Mouse (Mus musculus) MN1 (cell line): ENCODE measurements around the gene Sfta2.

Experiments used
- DNase-seq: peaks from one replicate; pipeline ENCODE4 v3.0.0-alpha.2; 2016; ENCODE audit warnings: low spot score

Sfta2 gene

DNA sequence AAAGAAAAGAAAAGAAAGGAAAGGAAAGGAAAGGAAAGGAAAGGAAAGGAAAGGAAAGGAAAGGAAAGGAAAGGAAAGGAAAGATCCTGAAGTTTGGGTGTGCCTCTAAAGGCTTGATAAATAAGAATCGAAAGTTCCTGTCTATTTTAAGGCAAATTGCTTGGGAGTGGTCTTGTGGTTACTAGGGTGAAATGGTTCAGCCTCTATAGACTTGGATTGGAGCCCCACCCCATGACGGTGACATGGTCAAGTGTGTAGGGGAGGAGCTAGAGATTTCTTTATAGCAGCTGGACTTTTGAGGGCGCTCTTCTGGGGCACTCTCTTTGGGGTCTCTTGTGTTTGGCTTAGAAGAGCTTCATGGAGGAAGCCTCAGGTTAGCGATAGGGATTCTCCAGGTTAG, 7.6 kb upstream of the Sfta2 start:
- DNase-seq, result no peak

DNA sequence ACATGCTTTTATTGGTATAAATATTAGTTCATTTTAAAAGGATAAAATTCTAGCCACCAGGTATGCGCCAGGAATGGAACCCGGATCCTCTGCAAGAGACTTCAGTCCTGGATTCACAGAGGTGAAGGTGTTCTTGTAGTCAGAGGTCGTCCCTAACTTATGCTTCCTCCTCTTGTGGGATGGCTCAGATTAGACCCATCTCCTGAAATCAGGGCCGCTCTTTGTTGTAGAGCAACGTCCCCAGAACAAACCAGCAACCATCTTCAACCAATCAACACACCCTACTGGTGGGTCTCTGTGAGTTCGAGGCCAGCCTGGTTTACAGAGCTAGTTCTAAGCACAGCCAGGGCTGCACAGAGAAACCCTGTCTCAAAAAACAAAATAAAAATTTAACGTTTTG, 6.9 kb upstream of the Sfta2 start:
- no peak for DNase-seq

DNA sequence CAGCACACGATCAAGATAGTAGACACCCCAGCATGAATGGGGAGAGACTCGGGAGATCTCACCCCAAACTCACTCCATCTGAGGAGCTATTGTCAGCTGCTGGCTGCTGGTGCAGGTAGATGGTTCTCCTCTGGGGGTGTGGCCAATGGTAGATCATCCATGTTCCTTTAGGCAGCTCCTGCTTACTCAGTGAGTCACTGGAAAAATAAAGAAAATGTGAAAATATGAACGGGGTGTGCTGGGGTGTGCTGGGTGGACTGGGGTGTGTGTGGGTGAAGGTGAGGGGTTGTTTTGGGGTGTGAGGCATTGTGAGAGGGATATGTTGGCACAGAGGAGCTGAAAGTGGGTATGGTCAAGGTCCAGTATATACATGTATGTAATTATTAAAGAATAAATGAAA, 4.0 kb upstream of the Sfta2 start:
- no peak for DNase-seq

DNA sequence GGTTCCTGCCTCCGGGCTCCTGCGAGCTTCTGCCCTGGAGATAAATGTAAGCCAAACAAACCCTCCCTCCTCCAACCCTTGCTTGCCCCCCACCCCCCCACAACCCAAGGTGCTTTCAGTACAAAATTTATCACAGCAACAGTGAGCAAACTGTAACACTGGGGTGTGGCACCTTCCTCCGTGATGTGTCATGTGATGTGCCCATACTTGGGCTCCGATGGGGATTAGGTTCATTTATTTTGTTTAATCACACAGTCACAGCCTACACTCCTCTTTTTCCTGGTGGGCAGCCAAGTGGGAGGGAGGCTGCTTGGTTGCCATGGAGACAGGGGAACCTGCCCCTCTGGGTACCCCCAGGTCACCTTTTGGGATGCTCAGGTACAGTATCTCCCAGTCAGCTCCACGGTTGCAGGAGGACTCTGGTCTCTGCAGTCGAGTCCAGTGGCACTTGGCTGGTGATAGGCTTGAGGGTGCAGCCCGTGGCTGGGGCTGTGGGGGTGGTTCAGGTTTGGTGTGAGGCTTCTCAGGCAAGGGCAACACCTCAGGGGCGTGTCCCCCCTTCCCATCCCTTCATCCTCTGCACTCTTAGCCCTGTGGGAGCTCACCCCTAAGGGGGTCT, 496 bp downstream of the Sfta2 start:
- DNase-seq, result no peak

- DNase-seq, result no peak
These were observed 15.8 kb downstream of the Sfta2 start for GRCm38 (mm10) chr17:35617127-35617526.

GRCm38 (mm10) chr17:35626537-35626936, 25.2 kb downstream of the Sfta2 start, which contains the start of gene Gm9573:
TSS of gene Gm9573 (minus strand) at chr17:35626637.
- DNase-seq, result no peak

GRCm38 (mm10) chr17:35633992-35634391, 32.6 kb downstream of the Sfta2 start:
- DNase-seq, result peak; percentile 82

DNA sequence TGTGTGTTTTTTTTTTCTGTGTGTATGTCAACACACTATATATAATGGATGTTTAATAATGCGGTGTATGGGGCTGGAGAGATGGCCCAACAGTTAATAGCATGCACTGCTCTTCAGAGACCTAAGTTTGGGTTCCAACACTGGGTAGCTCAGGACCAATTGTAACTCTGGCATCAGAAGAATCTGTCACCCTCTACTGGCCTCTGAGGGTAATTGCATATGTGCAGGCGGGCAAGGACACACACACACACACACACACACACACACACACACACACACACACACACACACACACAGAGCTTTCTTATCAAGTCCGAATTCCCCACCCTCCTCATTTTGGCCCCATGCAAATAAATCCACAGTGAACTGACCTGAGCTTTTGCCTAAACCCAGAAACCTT, 33.9 kb downstream of the Sfta2 start:
- DNase-seq, result no peak

DNA sequence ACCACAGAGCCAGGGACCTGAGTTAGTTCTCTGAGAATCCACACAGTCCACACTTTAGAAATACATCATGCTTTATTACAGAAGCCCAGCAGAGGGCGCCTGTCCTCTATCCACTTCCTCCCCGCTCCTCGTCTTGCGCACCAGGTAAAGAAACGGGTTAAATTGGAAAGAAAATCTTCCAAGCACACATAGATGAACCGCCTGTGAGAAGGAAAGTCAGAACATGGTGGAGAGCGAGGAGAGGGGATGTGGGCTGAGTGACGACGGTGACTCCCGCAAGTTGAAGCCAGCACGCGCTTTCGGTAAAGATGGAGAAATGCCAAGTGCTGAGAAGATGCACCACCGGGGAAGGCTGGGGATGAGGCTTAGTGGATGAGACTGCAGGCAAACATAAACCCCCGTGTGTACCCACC, 34.4 kb downstream of the Sfta2 start:
- DNase-seq, result peak; percentile 85

DNA sequence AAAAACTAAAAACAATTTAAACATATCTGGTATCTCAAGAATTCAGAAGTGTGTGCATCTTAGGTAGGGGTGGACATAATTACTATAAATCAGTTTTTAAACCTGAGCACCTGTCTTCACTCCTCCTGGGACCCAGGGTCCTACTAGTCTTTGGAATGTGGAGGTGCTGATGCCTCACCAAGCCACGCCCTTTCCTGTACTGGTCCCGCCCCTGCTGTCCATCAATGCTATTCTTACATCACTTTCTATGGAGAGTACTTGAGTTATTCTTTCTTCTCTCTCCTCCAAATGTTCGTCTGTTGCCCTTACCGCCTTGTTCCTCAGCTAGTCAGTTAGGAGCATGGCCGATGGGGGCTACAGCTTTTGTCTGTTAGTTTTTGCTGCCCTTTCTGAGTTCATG, 35.0 kb downstream of the Sfta2 start:
- DNase-seq, result peak; percentile 53

GRCm38 (mm10) chr17:35638475-35639190, 37.3 kb downstream of the Sfta2 start:
- peak; percentile 75 for DNase-seq

DNA sequence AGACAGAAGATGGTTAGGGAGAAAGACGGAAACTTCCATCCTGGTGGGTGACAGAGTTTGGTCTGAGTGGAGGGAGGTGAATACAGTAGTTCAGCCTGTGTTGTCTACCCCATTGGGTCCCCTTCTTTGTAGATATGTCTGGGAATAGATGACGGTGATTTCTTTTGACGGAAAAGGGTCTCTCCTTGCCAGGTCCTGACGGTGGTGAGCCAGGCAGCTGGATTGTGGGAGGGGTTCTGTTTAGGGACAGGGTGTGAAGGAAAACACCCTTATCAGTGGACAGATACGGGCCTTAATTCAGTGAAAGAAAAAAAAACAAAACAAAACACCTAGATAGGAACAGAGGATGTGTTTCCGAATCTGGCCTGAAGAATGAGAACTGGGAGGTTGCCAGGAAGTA, 38.0 kb downstream of the Sfta2 start:
- no peak for DNase-seq

DNA sequence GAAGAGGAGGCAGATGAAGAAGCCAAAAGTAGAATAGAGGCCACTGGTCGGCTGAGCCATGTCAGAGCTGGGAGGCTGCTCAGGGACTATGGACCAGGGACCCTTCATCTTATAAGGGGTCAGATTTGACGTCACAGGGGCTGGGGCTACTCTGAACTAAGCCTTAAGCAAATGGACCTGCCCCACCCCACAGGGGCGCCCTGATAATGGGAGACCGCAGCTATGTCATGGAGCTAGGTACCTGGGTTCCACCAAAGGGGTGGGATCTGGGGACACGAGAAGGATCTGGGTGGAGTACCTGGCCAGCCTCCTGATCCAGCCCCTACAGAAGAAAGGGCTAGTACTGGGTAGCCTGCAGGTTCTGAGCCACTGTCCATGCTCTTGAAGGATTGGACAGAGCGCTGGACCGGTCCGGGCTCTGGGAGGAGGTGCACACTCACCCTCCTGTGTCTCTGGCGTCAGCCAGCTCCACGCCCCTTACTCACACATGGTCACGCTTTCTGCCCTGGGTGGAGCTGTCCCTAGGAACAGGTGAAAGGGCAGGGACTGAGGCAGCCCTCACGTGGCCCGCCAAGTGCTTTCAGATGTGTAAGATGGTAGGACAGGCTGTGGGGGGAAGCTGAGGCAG, 42.4 kb downstream of the Sfta2 start, which contains the start of gene Mucl3:
Gene Mucl3, minus strand, starts transcription at position 87 of the 628 bp plus-strand sequence.
- DNase-seq, result no peak

- DNase-seq, result no peak
These were observed 48.1 kb downstream of the Sfta2 start for GRCm38 (mm10) chr17:35649429-35649828.

GRCm38 (mm10) chr17:35653086-35653485, 51.7 kb downstream of the Sfta2 start:
- no peak for DNase-seq

DNA sequence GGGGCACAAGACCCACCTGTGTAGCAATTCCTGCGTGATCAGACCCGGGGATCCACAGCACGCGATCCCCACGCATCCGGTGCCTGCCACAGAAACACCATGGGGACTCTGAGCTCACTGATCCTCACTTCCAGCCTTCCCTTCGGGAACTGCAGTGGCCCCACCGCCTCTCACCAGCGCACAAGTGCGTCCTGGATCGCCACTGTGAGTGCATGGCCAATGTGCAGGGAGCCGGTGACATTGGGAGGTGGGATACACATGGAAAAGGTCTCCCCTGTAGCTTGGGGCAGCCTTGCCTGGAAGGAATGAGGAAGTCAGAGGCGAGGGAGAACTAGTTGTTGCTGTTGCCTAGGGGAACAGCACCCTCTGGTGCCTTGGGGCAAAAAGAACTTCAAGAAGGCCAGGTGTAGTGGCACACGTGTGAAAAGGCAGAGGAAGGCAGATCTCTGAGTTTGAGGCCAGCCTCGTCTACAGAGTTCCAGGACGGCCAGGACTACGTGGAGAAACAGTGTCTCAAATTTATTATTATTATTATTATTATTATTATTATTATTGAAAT, 64.7 kb downstream of the Sfta2 start:
- peak; percentile 51 for DNase-seq

GRCm38 (mm10) chr17:35666851-35667256, 65.5 kb downstream of the Sfta2 start:
- DNase-seq, result peak; percentile 65

GRCm38 (mm10) chr17:35667334-35668065, 66.2 kb downstream of the Sfta2 start, which contains the start of gene Vars2:
TSS of gene Vars2 (minus strand) at chr17:35667592.
- DNase-seq, result peak; percentile 97

DNA sequence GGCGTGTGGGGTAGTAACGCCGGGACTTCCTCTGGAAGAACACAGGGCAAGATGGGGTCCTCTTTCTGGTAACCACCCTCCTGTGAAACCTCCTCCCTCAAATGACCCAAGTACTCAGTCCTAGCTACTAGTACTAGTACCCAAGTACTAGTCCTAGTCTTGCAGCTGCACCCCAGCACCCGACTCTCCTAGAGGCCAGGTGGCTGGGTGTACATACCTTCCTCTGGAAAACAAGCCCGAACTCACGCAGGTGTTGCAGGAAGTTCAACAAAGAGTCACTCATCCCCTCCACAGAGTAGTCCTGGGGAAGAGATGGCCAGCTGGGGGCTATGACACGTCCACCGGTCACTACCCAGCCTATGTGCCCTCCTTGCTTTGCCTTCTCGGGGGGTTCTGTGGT, 68.4 kb downstream of the Sfta2 start:
- no peak for DNase-seq

DNA sequence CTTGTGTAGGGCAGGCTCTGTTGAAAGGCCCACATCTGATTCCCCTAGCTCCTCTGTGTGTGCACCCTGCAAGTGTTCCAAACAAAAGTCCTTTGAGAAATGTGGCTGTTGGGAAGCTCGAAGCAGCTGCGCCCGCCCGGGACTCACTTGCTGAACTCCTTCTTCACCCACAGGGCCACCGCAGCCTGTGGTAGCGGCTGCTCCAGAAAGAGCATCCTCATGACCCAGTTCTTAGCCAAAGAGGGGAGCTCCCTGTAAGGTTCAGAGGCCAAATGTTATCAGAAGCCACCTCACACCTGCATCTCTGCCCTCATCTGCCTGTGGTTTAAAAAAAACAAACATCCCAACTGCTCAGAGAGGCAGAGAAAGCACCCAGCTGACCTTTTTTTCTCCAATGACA, 70.5 kb downstream of the Sfta2 start:
- DNase-seq, result no peak

DNA sequence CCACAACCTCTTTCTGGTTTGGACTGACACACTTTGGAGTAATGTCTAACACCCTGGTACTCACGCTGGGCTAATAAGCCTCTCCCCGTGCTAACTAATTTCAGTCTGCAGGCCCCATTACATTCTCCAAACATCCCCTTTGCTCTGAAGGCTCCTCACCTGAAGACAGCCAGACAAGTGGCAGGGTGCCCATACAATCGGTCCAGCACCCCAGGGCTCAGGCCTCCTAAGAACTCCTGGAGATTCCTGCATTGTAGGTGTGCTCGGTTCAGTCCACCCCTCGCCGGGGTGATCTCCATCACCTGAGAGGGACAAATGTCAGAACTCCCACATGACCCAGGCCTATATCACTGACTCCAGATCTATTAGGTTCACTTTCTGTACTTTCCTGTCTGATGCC, 71.2 kb downstream of the Sfta2 start:
- DNase-seq, result no peak

DNA sequence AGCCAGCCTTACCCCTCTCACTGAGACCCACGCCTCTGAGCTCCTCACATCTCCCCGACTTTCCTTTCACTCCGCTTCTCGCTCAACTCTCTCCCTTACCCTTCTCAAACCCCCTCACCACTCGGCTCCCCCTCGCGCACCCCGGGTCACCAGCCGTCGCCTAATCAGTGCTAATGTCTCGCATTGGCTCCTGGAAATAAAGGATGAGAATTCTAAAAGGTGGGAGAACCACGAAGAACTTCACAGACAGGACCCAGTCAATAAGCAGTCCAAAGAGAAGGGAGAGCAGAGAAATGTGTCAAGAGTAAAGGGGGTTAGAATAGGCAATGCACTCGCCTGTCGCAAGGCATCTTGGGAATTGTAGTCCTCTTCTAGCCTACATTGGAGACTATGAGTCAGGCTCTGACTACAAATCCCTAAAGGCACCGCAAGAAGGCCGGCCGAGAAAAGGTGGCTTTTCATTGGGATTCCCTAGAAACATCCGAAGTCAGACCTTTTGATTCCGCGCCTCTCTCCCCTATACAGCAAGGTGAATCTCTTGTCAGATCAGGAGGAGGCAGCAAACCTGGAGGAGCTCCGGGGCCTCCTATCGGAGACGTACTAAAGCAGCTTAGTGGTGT, 72.2 kb downstream of the Sfta2 start, which contains the start of gene Gtf2h4:
Gene Gtf2h4, minus strand, starts transcription at position 324 of the 620 bp plus-strand sequence.
- DNase-seq, result peak; percentile 97
